Mouse (Mus musculus): Measurements from ENCODE around the gene Naaladl2.

- TF ChIP-seq CTCF (conservative IDR thresholded peaks at IDR 0.05; ENCODE audit: low read length) (no peak), NANOG (IDR thresholded peaks at IDR 0.05; ENCODE audit: borderline replicate concordance, low read length) (no peak), POU5F1 (IDR thresholded peaks at IDR 0.05; ENCODE audit: borderline replicate concordance, low read length) (no peak)
Measured at GRCm38 (mm10) chr3:25075785-25076184, 68.3 kb downstream of the Naaladl2 start.
